Mouse (Mus musculus): ENCODE data around the gene Clcn6. TPM values are rescaled to one million over a fixed set of nuclear protein-coding genes. Genes with fewer than 3 reads are reported as not detected.
"Not testable (repeated sequence)": the region's sequence is repeated elsewhere in the genome, so short reads cannot be mapped to it uniquely, and the experiment has no call there.

Gene Clcn6
- total RNA-seq, 2 experiments from 2014 or later, result 3.9 to 4.6 TPM

DNA sequence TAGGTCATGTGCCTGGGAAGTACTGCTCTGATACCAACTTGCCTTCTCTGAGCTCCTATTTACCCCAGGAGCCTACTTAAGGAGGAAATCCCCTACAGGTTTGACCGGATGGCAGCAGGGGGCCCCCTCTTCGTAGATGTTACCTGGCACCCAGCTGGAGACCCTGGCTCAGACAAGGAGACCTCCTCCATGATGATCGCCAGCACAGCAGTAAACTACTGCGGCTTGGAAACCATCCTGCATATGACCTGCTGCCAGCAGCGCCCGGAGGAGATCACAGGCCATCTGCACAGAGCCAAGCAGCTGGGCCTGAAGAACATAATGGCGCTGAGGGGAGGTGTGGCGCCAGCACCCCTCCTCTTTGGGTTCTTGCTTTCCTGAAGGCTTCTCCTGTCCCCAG is 4.7 kb upstream of the Clcn6 start:
- DNase-seq; intact Hi-C loops (cut with DNase I): not testable (repeated sequence)

DNA sequence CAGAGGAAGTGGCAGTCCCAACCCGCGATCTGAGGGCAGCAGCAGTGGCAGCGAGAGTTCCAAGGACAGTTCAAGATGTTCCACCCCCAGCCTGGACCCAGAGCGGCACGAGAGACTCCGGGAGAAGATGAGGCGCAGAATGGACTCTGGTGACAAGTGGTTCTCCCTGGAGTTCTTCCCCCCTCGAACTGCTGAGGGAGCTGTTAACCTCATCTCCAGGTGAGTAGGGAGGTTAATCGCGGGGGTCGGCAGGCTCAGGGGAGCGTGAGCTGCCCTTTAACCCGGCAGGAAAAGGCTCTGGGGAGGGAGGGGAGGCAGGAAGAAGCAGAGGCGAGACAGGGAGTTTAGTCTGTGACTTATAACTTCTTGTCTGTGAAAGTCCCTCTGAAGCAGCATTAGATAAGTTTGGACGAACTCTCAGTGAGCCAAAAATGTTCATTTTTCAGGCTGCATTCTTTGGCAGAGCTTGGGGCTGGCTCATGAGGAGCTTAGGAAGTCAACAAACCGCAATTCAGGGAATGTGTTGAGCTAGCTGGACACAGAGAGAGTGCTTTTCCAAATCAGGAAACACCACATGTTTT is 3.1 kb upstream of the Clcn6 start:
- intact Hi-C loops (cut with DNase I), result loop anchor here (2.0 kb wide), 1 partner anchor 13 kb away; no protein-coding TSS in a partner anchor
- peak in 1 of 2 experiments; percentile 35 for DNase-seq

GRCm38 (mm10) chr4:148040933-148041610 is 2.5 kb upstream of the Clcn6 start:
- intact Hi-C loops (cut with DNase I), result loop anchor here (2.0 kb wide), 1 partner anchor 14 kb away; no protein-coding TSS in a partner anchor

DNA sequence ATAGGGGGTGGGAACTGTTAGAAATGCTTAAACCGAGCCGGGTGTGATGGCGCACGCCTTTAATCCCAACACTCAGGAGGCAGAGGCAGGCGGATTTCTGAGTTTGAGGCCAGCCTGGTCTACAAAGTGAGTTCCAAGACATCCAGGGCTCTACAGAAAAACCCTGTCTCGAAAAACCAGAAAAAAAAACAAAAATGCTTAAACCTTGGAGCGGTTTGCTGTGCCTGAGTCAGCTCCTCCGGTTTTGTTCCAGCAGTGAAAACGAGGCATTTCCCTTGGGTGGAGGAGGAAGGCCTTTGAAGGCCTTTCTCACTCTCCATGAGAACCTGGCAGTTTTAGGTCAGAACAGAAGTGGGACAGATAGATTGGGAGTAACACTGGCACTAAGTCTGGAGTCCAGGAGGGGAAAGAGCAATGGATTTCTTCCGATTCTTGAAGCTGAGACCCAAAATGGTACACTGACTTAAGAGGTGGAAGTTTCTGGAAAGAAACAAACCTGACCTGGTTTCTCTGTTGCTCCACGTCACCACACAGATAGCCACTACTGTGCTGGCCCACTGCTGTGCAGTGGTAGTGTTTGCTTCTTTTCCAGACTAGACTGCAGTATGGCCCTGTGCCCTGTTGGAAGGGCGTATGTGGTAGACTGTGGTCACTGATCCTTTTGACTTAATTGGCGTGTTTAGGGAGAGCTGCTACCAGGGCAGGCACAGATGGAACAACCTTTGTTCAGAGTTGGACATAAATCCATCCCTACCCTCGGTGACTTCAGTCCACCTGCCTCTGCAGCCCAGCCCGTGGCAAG is 1.6 kb upstream of the Clcn6 start:
- intact Hi-C loops (cut with DNase I), result loop anchor here (2.0 kb wide), 1 partner anchor 15 kb away; no protein-coding TSS in a partner anchor
- DNase-seq, result peak in 1 of 2 experiments; percentile 26

More at GRCm38 (mm10) chr4:148040933-148041610, 2.5 kb upstream of the Clcn6 start:
- DNase-seq, result peak; percentile 48 to 66

- intact Hi-C loops (cut with DNase I), result loop anchor here (2.0 kb wide), 1 partner anchor 15 kb away; no protein-coding TSS in a partner anchor
- DNase-seq, result peak in 1 of 2 experiments; percentile 21
Measured at GRCm38 (mm10) chr4:148039254-148040028, 820 bp upstream of the Clcn6 start.

- DNase-seq, result no peak
- intact Hi-C loops (cut with DNase I), result no loop called here
Measured at GRCm38 (mm10) chr4:148038079-148038599, 482 bp downstream of the Clcn6 start.

GRCm38 (mm10) chr4:148035440-148035839 is 3.2 kb downstream of the Clcn6 start:
- DNase-seq, result no peak
- intact Hi-C loops (cut with DNase I), result no loop called here

DNA sequence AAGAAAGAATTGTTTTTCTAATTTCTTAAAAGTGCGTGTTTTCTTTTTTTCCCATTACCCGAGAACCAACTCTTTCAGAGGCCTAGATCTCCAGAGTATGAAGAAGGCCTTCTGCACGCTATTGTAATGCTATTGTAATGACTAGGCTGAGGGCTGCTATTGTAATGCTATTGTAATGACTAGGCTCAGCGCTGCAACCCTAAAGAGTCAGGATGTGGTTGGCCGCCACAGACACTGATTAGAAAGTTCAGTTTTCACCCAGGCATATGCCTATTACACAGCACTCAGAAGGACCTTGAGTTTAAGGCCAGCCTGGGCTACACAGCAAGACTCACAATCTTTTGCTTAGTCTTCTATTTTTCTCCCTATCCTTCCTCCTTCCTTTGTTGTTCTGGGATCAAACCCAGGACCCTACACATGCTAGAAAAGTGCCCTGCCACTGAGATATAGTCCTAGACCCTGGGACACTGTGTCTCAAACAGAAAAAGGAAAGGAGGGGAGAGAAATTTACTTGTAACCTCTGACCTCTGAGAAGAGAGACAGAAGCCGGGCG is 4.7 kb downstream of the Clcn6 start:
- intact Hi-C loops (cut with DNase I), result no loop called here
- no peak for DNase-seq

DNA sequence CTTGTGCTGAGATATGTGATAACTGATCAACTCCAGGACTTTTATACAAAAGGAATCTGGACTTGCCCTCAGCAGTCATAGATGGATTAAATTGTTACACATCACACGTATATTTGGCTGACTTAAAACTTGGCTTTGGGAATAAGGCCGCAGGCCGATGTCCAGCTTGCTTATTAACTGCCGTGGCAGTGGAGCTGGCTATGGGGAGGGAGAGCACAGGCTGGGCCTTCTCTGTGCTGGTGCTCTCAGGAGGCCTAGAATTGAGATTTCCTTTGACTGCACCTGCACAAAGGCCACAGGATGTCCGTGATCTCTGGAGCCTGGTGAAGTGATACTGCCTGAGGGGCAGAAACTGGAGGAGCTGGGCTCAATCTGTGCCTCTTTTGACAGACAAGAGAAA is 8.1 kb downstream of the Clcn6 start:
- DNase-seq, result no peak
- intact Hi-C loops (cut with DNase I), result no loop called here

DNA sequence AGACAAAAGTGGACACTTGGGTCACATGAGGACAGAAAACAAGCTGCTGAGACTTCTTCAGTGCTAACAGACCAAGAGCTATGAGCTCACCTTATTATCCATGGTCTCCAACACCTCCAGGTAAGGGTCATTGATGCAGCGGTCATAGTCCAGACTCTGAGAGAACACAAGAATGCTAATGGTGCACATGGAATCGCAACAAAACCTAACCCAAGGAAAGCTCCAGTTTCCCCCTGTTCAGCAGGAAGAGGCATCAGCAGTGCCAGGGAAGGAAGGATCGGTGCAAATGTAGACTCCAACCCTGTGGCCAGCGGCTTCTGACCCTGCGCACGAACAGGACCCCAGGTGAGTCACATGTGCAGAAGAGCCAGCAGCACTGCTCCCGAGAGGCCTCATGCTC is 9.3 kb downstream of the Clcn6 start:
- no peak for DNase-seq
- intact Hi-C loops (cut with DNase I), result no loop called here

DNA sequence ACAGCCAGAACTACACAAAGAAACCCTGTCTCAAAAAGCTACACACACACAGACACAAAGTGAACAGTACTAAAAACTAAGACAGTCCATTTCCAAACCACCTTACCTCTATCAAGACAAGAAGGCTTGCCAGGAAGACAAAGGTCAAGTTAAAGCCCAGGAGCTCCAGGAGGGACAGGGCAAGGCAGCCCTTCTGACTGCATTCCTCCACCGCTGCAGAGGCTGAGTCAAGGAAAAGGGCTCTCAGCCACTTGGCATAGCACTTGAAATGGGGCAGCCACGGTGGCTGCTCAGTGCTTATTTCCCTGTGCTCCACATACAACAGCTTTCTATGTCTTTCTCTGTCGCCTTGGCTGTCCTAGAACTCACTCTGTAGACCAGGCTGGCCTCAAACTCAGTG is 14.6 kb downstream of the Clcn6 start:
- DNase-seq, result no peak
- intact Hi-C loops (cut with DNase I), result no loop called here

- intact Hi-C loops (cut with DNase I), result no loop called here
- no peak for DNase-seq
Measured at GRCm38 (mm10) chr4:148018410-148018809, 20.2 kb downstream of the Clcn6 start.

GRCm38 (mm10) chr4:148016981-148017380 is 21.6 kb downstream of the Clcn6 start:
- intact Hi-C loops (cut with DNase I), result no loop called here
- no peak for DNase-seq

GRCm38 (mm10) chr4:148015418-148015817 is 23.2 kb downstream of the Clcn6 start:
- intact Hi-C loops (cut with DNase I), result no loop called here
- DNase-seq, result no peak

DNA sequence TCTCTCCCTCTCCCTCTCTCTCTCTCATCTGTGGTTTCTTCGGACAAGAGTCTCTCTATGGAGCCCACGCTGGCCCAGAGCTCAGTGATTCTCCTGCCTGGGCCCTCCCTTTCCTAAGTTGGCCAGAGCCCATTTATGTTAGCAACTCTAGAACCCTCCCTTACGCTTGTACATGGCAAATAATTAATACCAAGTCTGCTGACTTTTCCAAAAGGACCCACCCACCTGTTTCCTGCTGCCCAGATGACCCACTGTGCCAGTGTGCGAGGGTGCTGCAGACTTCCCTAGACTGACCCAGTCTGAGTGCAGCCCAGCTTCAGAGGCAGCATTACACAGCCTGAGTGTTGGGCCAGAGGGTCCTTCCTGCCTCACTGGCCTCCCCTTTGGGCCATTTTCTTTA is 26.4 kb downstream of the Clcn6 start:
- no peak for DNase-seq
- intact Hi-C loops (cut with DNase I), result no loop called here

DNA sequence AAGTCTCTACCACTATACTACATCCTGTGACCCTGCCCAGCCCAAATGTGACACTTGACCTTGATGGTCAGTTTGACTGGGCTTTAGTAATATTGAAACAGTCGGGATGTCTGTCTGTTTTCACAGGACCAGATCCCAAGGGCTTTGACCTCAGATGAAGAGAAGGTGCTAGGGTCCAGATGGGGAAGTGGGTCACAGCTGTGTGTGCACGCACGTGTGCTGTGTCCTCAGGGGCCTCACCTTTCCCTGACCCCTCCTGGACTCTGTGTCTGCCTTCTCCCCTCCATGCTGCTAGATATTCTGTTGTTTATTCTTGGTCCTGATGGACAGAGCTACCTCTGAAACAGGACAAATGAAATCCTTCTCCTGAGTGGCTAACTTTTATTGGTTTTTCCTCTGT is 27.3 kb downstream of the Clcn6 start:
- intact Hi-C loops (cut with DNase I), result no loop called here
- no peak for DNase-seq

DNA sequence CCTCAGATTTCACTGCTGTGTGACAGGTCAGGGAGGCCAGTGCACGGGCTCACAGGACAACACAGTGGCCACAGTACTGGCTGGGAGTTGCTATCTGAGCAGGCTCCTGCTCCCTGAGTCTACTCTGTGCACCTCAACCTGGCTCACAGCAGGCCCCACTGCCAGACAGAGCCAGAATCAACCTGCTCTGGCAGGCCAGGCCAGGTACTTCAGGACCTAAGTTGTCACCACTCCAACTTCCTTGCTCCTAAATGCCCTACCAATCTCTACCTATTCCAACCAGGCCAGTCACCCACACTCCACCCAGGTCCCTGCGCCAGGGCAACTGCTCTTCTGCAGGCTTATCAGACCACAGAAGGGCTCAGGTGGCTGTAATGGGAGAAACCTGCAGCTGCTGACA is 29.0 kb downstream of the Clcn6 start:
- DNase-seq, result no peak
- intact Hi-C loops (cut with DNase I), result loop anchor here (2.0 kb wide), 2 partner anchors 49 to 57 kb away; no protein-coding TSS in a partner anchor

DNA sequence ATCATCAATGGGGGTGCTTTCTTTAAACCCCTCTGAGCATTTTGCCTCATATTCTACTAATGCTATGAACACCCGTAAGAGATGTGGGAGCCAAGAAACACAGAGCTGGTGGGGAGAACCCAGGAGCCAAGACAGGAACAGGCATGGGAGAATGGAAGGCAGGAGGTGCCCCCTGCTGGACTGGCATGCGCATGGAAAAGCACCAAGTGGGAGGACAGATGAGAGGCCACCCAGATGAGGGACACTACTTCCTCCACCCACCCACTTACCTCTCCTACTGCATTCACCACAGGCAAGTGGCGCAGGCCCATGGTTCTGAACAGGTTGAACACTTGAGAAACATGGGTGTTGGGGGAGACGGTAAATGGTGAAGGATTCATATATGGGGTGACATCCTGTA is 30.2 kb downstream of the Clcn6 start:
- intact Hi-C loops (cut with DNase I), result loop anchor here (2.0 kb wide), 2 partner anchors 48 to 56 kb away; no protein-coding TSS in a partner anchor
- peak in 1 of 2 experiments; percentile 25 for DNase-seq

- intact Hi-C loops (cut with DNase I), result no loop called here
- no peak for DNase-seq
Measured at GRCm38 (mm10) chr4:148004361-148004760, 34.3 kb downstream of the Clcn6 start.

- intact Hi-C loops (cut with DNase I), result no loop called here
- no peak for DNase-seq
Measured at GRCm38 (mm10) chr4:148001866-148002265, 36.8 kb downstream of the Clcn6 start.
